Mouse (Mus musculus) heart, embryonic 13.5 days (tissue): Measurements from ENCODE around the gene Slc27a1. TPM values are rescaled to one million over a fixed set of nuclear protein-coding genes. Genes with fewer than 3 reads are reported as not detected.

Experiments
- ATAC-seq: fragments of 200-750 bp; cut with Nextera tagmentation; 2 replicates; pipeline ENCODE4 v1.8.0; 2017; ENCODE audit warnings: moderate TSS enrichment; ENCODE audit not compliant: insufficient number of reproducible peaks, low FRiP score, low TSS enrichment; ENCODE audit errors: extremely low read depth
- H3K27ac ChIP-seq: fragments of 300-500 bp; sonication (generic); replicated peaks from 2 replicates; pipeline ENCODE4 v1.5.1; 2015; ENCODE audit warnings: moderate library complexity, mild to moderate bottlenecking, inconsistent platforms
- H3K27me3 ChIP-seq: fragments of 300-500 bp; sonication (generic); replicated peaks from 2 replicates; pipeline ENCODE4 v1.6.1; 2015; ENCODE audit warnings: mild to moderate bottlenecking, inconsistent platforms
- H3K36me3 ChIP-seq: fragments of 300-500 bp; sonication (generic); 2 replicates; pipeline ENCODE4 v1.6.1; 2015; ENCODE audit warnings: mild to moderate bottlenecking, inconsistent platforms
- H3K4me1 ChIP-seq: fragments of 300-500 bp; sonication (generic); 2 replicates; pipeline ENCODE4 v1.6.1; 2015; ENCODE audit warnings: inconsistent platforms
- H3K4me2 ChIP-seq: fragments of 300-500 bp; sonication (generic); 2 replicates; pipeline ENCODE4 v1.6.1; 2015; ENCODE audit warnings: inconsistent platforms, mild to moderate bottlenecking, moderate library complexity
- H3K4me3 ChIP-seq: fragments of 300-500 bp; sonication (generic); 2 replicates; pipeline ENCODE4 v1.5.1; 2015; ENCODE audit warnings: moderate library complexity, mild to moderate bottlenecking, inconsistent platforms
- H3K9ac ChIP-seq: fragments of 300-500 bp; sonication (generic); 2 replicates; pipeline ENCODE4 v1.6.1; 2015; ENCODE audit warnings: inconsistent platforms, mild to moderate bottlenecking, moderate library complexity
- H3K9me3 ChIP-seq: fragments of 300-500 bp; sonication (generic); 2 replicates; pipeline ENCODE4 v1.6.1; 2016; ENCODE audit warnings: inconsistent platforms
- WGBS: fragments of 180-500 bp; shearing (Covaris S2); methylation state at CpG from one replicate; pipeline ENCODE4 v1.1.7; 2015; ENCODE audit warnings: mixed read lengths; 5-methylcytosine and 5-hydroxymethylcytosine counted together
- polyA plus RNA-seq: library from polyadenylated mRNA; unstranded; fragments of >200 nt; fragmentation: Nextera tagmentation; extraction: Ambion mirVana; gene quantifications from 2 replicates; pipeline ENCODE4 v1.2.1, GENCODE M21; 2015

Gene Slc27a1
- polyA plus RNA-seq, 1 experiment from 2014 or later, result 18.2 TPM

DNA sequence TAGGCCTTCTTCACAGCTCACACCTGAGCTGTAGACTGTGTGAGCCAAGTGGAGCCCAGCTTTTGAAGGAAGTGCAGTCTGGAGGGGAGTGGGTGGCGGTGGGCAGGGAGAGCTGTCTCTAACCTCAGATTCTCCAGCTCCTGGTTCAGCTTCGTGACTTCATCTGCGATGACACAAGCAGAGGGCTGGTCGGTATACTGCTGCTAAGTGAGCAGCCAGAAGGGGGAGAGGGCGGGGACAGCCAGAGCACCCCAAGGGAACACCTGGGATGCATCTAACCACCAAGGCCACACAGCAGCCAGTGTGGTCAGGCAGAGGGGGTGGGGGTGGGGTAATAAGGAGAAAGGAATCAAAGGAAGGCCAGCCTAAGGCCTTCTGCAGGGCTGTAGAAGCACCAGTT is 33.0 kb upstream of the Slc27a1 start:
- ATAC-seq, result no peak
- Histone ChIP-seq H3K9ac (peak overlapping the region; percentile 60), H3K9me3 (no peaks in the 10 kb centered on the region), H3K27me3 (peaks cover 22% of the 10 kb centered on the region), H3K27ac (no peak overlapping the region), H3K4me1 (peaks cover 14% of the 10 kb centered on the region), H3K4me3 (0 out of 2 replicates have a peak overlapping the region, but pooled peaks have one; percentile 58), H3K36me3 (no peaks in the 10 kb centered on the region), H3K4me2 (peak overlapping the region; percentile 69)
- 66% methylated on average over 5 of the region's 5 CpGs for WGBS

DNA sequence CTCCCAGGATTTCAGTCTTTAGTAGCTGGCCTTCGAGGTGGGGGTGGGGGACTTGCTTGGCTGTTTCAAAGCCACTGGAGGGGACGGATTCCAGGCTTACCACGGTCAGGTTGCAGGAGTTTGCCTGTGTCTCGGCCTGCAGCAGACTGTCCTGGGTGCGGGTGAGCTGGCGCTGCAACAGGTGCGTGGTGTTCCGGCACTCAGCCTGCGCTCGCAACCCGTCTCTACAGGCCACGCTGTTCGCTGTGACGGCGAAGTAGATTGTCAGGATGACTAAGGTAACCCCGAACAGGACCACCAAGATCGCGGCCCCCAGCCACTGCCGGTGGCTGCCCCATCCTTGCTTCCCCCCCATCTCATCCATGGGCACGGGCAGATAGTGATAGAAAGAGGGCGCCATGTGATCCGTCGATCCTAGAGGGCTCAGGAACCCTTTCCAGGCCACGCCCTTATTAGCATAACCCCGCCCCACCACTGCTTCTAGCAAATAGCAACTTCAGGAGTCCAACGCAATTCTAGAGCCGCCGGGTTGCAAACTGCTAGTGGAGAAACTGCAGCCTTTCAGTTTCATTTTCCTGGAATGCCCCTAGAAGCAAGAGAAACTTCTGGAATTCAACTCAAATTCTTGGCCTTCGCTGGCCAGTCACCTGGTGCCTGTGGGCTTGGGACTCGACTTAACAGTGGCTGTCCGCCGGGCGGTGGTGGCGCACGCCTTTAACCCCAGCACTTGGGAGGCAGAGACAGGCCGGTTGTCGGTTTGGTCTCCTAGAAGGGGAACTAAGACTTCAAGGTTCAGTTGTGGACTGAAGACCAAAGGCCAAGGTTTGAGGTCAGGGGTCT is 31.4 kb upstream of the Slc27a1 start, which contains the start of gene Bst2:
Gene Bst2 (minus strand): TSS at position 429 of the 840 bp plus-strand sequence.
- H3K27me3 ChIP-seq, result peaks cover 22% of the 10 kb centered on the region
- no peaks in the 10 kb centered on the region for H3K36me3 ChIP-seq
- peak within 1 kb of the TSS; percentile 76 for H3K9ac ChIP-seq
- peaks cover 14% of the 10 kb centered on the region for H3K4me1 ChIP-seq
- peak; percentile 79; the same call in 1 of the 2 replicates for ATAC-seq
- peak within 1 kb of the TSS; percentile 58 for H3K4me3 ChIP-seq
- 2% methylated on average over 37 of the region's 37 CpGs for WGBS
- peak within 1 kb of the TSS; percentile 69 for H3K4me2 ChIP-seq
- H3K27ac ChIP-seq, result peak within 1 kb of the TSS; percentile 57
- no peaks in the 10 kb centered on the region for H3K9me3 ChIP-seq

DNA sequence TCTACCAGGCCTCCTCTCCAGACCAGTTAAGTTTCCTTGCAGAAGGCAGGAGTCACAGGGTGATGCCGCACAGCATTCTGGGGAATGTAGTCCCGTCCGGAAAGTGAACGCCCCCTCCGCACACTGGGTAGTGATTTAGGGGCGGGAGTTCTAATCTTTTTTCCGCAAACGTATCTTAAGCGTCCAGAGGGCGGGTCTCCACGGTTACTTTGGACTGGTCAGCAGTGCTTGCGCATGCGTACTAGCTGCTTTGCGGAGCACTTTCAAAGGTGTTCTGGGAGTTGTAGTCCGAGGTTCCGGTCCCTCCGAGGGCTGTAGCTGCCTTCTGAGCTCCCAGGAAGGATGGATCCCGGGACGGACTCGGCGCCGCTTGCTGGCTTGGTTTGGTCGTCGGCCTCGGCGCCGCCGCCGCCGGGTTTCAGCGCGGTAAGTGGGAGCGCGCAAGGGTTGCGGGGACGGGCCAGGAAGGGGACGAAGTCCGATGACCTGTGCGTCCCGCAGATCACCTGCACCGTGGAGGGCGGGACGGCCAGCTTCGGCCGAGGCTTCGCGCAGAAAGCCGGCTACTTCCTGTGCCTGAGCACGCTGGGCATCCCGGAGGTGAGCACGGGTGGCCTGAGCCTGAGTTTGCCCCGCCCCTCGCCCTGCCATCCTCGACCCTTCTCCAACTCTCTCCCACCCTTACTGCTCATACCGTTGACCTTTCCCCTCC is 25.9 kb upstream of the Slc27a1 start, which contains the start of gene Mvb12a:
Gene Mvb12a (plus strand): TSS at position 291 of the 712 bp plus-strand sequence.
- peak within 1 kb of the TSS; percentile 86 for H3K9ac ChIP-seq
- H3K4me3 ChIP-seq, result peak within 1 kb of the TSS; percentile 88
- H3K9me3 ChIP-seq, result no peaks in the 10 kb centered on the region
- ATAC-seq, result peak; percentile 93
- peak within 1 kb of the TSS; percentile 70 for H3K27ac ChIP-seq
- peaks cover 30% of the 10 kb centered on the region for H3K36me3 ChIP-seq
- WGBS, result under 1% methylated on average over 55 of the region's 55 CpGs
- 0 out of 2 replicates have a peak, but pooled peaks cover 7% of the 10 kb centered on the region for H3K27me3 ChIP-seq
- H3K4me1 ChIP-seq, result peaks cover 15% of the 10 kb centered on the region
- peak within 1 kb of the TSS; percentile 96 for H3K4me2 ChIP-seq

DNA sequence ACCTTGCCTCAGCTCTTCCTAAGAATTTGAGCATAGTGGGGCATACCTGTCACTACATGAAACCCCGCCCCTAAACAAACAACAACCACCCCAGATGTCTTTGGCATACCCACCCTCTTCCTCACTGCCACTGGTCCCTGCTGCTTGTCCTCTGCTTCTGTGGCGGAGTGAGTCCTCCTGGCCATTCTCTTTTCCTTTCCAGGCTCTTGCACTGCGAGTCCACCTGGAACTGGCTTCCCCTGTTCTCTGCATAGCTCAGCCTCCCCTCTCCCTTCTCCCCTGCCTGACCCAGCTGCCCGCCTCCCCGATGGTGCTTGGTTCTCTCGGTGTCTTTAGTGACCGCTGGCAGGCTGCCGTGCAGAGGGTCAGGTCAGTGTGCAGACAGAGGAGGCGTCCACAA is 24.9 kb upstream of the Slc27a1 start:
- WGBS, result 84% methylated on average over 9 of the region's 9 CpGs
- H3K27ac ChIP-seq, result no peak overlapping the region
- H3K4me1 ChIP-seq, result peaks cover 10% of the 10 kb centered on the region
- 0 out of 2 replicates have a peak, but pooled peaks cover 7% of the 10 kb centered on the region for H3K27me3 ChIP-seq
- no peaks in the 10 kb centered on the region for H3K9me3 ChIP-seq
- peak overlapping the region; percentile 88 for H3K4me3 ChIP-seq
- peaks cover 39% of the 10 kb centered on the region for H3K36me3 ChIP-seq
- peak overlapping the region; percentile 86 for H3K9ac ChIP-seq
- H3K4me2 ChIP-seq, result peak overlapping the region; percentile 96
- ATAC-seq, result no peak

DNA sequence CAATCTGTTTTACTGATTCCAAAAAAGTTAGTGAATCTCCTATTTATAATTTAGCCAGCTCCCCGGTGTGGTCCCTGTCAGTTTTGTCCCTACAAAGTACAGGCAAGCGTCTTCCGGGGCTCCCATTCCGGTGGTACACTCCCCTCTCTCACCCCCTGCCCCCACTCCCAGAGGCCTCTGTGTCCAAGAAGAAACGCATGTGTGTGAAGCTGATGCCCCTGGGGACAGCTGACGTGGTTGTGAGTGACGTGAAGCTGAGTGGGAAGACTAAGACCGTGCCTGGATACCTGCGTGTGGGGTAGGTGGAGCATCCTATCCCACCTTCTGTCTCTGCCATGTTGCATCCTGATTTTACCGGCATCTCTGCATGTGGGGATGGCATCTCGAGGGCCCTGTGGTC is 23.6 kb upstream of the Slc27a1 start:
- Histone ChIP-seq H3K4me3 (no peak overlapping the region), H3K9ac (no peak overlapping the region), H3K4me2 (no peak overlapping the region), H3K27ac (no peak overlapping the region), H3K27me3 (0 out of 2 replicates have a peak, but pooled peaks cover under 1% of the 10 kb centered on the region), H3K36me3 (peaks cover 45% of the 10 kb centered on the region), H3K9me3 (no peaks in the 10 kb centered on the region), H3K4me1 (peaks cover 10% of the 10 kb centered on the region)
- 86% methylated on average over 11 of the region's 11 CpGs for WGBS
- ATAC-seq, result no peak

DNA sequence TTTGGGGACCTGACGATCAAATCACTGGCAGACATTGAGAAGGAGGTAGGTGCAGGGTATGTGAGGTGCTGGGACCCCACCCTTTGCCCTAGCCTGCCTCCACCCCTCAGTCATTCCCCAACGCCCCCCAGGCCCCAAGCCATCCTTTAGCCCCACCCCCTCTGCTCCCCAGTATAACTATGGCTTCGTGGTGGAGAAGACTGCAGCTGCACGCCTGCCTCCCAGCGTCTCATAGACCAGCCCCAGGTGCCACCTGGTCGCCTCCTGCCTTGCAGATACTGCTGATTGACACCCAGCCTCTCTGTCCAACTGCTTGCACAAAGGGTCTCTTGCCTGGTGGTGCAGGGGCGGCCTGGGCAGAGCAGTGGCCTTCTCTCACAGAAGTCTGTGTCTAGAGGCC is 21.1 kb upstream of the Slc27a1 start:
- peaks cover 45% of the 10 kb centered on the region for H3K36me3 ChIP-seq
- no peaks in the 10 kb centered on the region for H3K9me3 ChIP-seq
- no peak overlapping the region for H3K27ac ChIP-seq
- no peaks in the 10 kb centered on the region for H3K27me3 ChIP-seq
- no peak for ATAC-seq
- WGBS, result 82% methylated on average over 7 of the region's 7 CpGs
- H3K9ac ChIP-seq, result no peak overlapping the region
- H3K4me2 ChIP-seq, result no peak overlapping the region
- peaks cover 13% of the 10 kb centered on the region for H3K4me1 ChIP-seq
- H3K4me3 ChIP-seq, result no peak overlapping the region

DNA sequence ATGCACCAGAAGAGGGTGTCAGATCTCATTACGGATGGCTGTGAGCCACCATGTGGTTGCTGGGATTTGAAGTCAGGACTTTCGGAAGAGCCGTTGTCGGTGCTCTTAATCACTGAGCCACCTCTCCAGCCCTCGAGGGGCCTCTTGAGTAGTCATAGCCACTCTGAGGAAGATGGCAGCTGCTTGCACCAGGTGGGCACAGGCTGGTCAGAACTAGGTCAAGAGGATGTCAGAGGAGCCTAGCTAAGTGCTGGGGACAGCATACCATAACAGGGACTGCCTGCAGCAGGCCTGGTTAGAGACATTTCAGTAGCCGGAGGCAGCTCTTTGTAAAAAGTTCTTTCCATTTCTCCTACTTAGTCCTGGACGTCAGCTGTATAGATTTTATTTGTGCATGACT is 17.9 kb upstream of the Slc27a1 start:
- Histone ChIP-seq H3K4me1 (peaks cover 12% of the 10 kb centered on the region; the same call in 1 of the 2 replicates), H3K9me3 (no peaks in the 10 kb centered on the region), H3K9ac (no peak overlapping the region), H3K36me3 (peaks cover 34% of the 10 kb centered on the region), H3K27ac (no peak overlapping the region), H3K4me2 (no peak overlapping the region), H3K27me3 (peaks cover 5% of the 10 kb centered on the region), H3K4me3 (no peak overlapping the region)
- WGBS, result 62% methylated on average over 7 of the region's 7 CpGs
- no peak for ATAC-seq

DNA sequence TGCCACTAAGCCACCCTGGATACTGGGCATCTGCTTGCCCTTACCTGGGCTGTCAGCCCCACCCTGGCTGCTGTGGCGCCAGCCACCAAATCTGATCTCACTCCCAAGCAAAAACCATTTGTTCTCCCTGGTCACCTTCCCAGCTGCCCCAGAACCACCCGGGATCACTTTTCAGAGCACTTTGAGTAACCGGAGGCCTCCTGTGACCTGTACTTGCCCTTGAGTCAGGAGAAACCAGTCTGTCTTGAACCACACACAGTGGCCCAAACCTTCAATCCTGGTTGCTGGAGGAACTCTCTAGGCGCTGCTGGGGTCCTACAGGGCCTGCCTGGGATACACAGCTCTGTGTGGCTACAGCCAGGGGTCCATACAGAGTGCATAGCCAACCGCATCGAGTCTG is 15.9 kb upstream of the Slc27a1 start:
- H3K9ac ChIP-seq, result no peak overlapping the region
- peaks cover 15% of the 10 kb centered on the region for H3K36me3 ChIP-seq
- peaks cover 25% of the 10 kb centered on the region for H3K27me3 ChIP-seq
- WGBS, result 57% methylated on average over 6 of the region's 6 CpGs
- no peak overlapping the region for H3K4me3 ChIP-seq
- H3K27ac ChIP-seq, result no peak overlapping the region
- no peak overlapping the region for H3K4me2 ChIP-seq
- ATAC-seq, result no peak
- peaks cover 12% of the 10 kb centered on the region; the same call in 1 of the 2 replicates for H3K4me1 ChIP-seq
- H3K9me3 ChIP-seq, result no peaks in the 10 kb centered on the region

DNA sequence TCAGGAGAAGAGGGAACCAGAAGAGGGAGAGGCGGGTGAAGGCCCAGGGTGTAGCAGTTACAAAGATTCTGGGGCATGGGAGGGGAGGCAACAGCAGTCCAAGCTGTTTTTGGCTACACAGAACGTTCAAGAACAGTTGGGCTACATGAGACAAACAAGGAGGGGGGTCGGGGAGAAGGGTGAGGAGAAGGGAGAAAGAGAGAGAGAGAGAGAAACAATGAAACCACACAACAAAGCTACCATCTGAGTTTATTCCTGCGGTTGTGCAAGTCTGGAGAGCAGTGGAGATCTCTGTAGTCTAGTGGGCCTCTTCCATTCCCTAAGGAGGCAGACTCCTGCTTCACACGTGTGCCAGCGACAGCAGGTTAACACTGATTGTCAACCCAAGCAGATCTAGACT is 14.7 kb upstream of the Slc27a1 start:
- Histone ChIP-seq H3K27me3 (peaks cover 37% of the 10 kb centered on the region), H3K4me1 (peaks cover 21% of the 10 kb centered on the region), H3K27ac (0 out of 2 replicates have a peak overlapping the region, but pooled peaks have one; percentile 12), H3K9me3 (no peaks in the 10 kb centered on the region), H3K4me2 (no peak overlapping the region), H3K9ac (no peak overlapping the region), H3K36me3 (0 out of 2 replicates have a peak, but pooled peaks cover 4% of the 10 kb centered on the region), H3K4me3 (no peak overlapping the region)
- WGBS, result 61% methylated on average over 6 of the region's 6 CpGs
- ATAC-seq, result no peak

DNA sequence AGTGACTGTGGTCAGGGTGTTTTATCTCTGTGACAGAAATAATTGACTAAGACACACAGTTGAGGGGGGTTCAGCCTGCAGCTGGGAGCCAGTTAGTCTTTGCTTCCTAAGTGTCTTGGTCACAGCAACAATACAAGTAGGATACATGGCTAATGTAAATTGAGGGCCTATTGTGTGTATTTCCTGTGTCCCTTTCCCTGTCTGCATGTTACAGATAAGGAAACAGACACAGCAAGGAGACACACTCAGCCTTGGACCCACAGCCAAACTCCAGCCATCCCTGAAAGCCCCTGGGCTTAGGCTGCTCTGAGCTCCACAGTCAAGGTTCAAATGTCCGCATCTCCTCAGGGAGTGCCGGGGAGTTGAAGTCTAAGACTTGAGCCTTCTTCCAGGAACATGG is 14.0 kb upstream of the Slc27a1 start:
- no peak overlapping the region for H3K9ac ChIP-seq
- no peak overlapping the region for H3K4me2 ChIP-seq
- peaks cover 44% of the 10 kb centered on the region for H3K27me3 ChIP-seq
- H3K27ac ChIP-seq, result 0 out of 2 replicates have a peak overlapping the region, but pooled peaks have one; percentile 12
- no peaks in the 10 kb centered on the region for H3K9me3 ChIP-seq
- H3K4me3 ChIP-seq, result no peak overlapping the region
- H3K4me1 ChIP-seq, result peaks cover 24% of the 10 kb centered on the region
- no peaks in the 10 kb centered on the region for H3K36me3 ChIP-seq
- ATAC-seq, result no peak
- WGBS, result 69% methylated on average over 2 of the region's 2 CpGs
